Mouse (Mus musculus): Measurements from ENCODE around the gene Anapc11. TPM values are rescaled to one million over a fixed set of nuclear protein-coding genes. Genes with fewer than 3 reads are reported as not detected.

Gene Anapc11
- polyA plus RNA-seq, 1 experiment from 2014 or later: 281 TPM

DNA sequence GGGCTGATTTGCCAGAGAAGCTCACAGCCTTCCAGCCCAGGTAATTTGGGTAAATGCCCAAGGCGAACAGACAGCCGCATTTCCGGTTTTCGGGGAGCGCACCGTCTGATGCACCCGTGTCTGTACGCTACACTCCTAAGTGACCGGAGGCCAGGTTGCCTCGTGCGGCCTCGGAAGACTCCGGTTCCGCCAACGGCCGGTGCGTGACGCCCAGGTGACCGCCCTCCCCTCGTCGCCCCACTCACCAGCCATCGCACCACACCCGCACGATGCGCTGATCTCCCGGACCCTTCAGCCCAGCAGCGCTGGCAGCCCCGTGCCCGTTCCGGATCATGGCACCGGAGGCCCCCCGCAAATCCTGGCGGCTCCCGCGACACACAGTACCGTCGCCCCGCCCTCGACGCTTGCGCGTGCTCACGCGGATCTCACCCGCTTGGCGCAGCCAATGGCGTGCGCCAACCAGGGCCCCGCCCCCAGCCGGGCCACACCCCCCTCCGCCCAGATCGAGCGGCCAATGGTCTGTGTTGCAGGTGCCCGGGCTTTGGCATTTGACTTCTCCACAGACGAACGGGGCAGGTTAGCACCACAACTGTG, 19.4 kb downstream of the Anapc11 start, which contains the start of gene Pcyt2:
TSS of gene Pcyt2 (minus strand) at position 418 of the 594 bp plus-strand sequence.
- Histone ChIP-seq H3K4me3 (ENCODE audit: low read depth, low read length) (peak within 1 kb of the TSS; percentile 84), H3K4me1 (ENCODE audit: control insufficient read depth, insufficient read depth, low read length) (peaks cover 8% of the 10 kb centered on the region), H3K36me3 (ENCODE audit: control insufficient read depth, insufficient read depth, low read length) (peaks cover 61% of the 10 kb centered on the region), H3K9ac (ENCODE audit: low read length) (peak within 1 kb of the TSS; percentile 90), H3K27me3 (replicated peaks; ENCODE audit: control insufficient read depth, insufficient read depth, low read length) (no peaks in the 10 kb centered on the region), H3K4me2 (ENCODE audit: low read length) (peak within 1 kb of the TSS; percentile 82), H3K27ac (ENCODE audit: low read depth, low read length) (peak within 1 kb of the TSS; percentile 60; the same call in 1 of the 2 replicates), H3K9me3 (replicated peaks; ENCODE audit: control insufficient read depth, low read length) (no peaks in the 10 kb centered on the region)
- DNase-seq (ENCODE audit: low spot score) (peak; percentile 94), ATAC-seq (peak; percentile 97)
- WGBS: 1% methylated on average over 56 of the region's 56 CpGs

DNA sequence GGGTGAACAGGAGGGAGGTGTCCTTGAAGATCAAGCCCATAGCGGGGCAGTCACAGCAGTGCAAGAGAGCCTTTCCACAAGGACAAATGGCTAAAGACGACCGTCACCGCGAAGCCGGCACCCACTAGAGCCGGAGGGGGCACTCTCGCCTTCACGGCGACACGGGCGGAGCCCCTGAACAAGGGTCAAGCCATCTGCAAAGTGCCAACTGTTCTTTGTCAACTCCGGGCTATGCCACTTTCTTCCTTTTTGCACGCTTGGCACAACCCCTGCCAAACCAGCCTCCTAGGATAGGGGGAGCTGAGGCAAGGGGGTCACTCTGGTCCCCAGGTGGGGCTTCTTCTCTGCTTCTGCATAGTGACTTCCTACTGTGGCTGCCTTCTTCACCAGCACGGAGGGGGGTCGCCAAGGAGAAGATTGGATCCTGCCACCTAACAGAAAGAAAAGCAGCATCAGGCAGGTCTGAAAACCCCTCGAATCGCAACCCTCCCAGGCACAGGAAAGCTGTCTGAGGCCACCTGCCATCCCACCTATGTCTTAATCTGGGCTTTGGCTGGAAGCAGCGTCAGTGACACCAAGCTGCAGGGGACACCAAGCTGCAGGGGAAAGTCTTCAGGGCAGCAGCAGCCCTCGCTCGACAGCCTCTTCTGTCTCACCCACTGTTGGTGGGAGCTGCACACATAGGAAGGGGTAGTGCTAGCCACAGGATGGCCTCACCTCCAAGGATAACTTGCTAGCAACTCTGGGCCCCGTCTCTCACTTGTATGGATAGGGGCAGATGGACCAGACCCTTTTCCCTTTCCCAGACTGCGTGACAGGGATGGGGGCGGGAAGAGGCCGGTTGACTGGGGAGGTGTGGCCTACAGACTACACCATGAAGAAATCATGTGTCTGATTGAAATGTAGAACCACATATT, 20.7 kb downstream of the Anapc11 start:
- DNase-seq (ENCODE audit: low spot score) (no peak), ATAC-seq (no peak)
- Histone ChIP-seq H3K4me1 (ENCODE audit: control insufficient read depth, insufficient read depth, low read length) (peaks cover 9% of the 10 kb centered on the region), H3K27ac (ENCODE audit: low read depth, low read length) (no peak overlapping the region), H3K4me3 (ENCODE audit: low read depth, low read length) (no peak overlapping the region), H3K27me3 (replicated peaks; ENCODE audit: control insufficient read depth, insufficient read depth, low read length) (no peaks in the 10 kb centered on the region), H3K36me3 (ENCODE audit: control insufficient read depth, insufficient read depth, low read length) (peaks cover 58% of the 10 kb centered on the region), H3K9ac (ENCODE audit: low read length) (no peak overlapping the region), H3K9me3 (replicated peaks; ENCODE audit: control insufficient read depth, low read length) (no peaks in the 10 kb centered on the region), H3K4me2 (ENCODE audit: low read length) (no peak overlapping the region)
- WGBS: 93% methylated on average over 25 of the region's 25 CpGs

DNA sequence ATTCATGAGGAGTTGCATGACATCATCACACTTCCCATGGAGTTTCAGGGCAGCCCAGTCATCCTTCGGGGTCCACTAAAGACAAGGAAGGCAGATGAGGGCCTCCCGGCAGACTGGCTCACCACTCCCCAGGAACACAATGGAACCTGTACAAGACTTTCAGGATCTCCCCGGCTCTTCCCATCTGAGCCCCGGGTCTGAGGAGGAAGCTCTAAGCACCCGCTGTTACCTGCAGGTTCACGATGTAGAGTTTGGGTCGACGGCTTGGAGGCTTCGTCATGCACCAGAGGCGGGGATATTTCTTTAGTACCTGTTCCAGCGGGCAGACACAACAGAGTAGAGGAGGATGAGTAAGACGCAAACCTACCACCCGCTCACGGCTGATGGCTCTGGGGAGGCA, 22.0 kb downstream of the Anapc11 start:
- Histone ChIP-seq H3K4me3 (ENCODE audit: low read depth, low read length) (no peak overlapping the region), H3K4me2 (ENCODE audit: low read length) (no peak overlapping the region), H3K36me3 (ENCODE audit: control insufficient read depth, insufficient read depth, low read length) (peaks cover 53% of the 10 kb centered on the region), H3K27me3 (replicated peaks; ENCODE audit: control insufficient read depth, insufficient read depth, low read length) (no peaks in the 10 kb centered on the region), H3K9me3 (replicated peaks; ENCODE audit: control insufficient read depth, low read length) (no peaks in the 10 kb centered on the region), H3K9ac (ENCODE audit: low read length) (no peak overlapping the region), H3K4me1 (ENCODE audit: control insufficient read depth, insufficient read depth, low read length) (peaks cover 15% of the 10 kb centered on the region), H3K27ac (ENCODE audit: low read depth, low read length) (no peak overlapping the region)
- WGBS: 93% methylated on average over 14 of the region's 14 CpGs
- ATAC-seq (no peak), DNase-seq (ENCODE audit: low spot score) (no peak)

DNA sequence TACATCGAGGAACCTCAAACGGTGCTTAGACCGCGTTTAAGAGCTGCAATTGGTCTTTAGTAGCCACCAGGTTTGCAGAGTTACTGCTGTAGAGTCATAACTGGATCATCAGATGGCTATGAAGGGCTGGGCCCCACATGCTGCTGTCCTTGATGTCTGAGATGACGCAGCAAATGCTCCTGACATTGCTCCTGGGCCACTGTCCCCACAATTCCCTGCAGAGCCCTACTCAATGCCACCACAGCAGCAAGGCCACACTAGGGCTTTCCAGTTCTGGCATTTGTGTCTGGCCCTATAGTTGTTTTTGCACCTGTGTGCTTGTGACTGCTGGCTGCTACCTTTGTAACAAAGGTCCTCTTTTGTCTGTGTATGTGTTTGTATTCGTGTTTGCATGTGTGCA, 24.6 kb downstream of the Anapc11 start:
- ATAC-seq (no peak), DNase-seq (ENCODE audit: low spot score) (no peak)
- Histone ChIP-seq H3K4me2 (ENCODE audit: low read length) (no peak overlapping the region), H3K9ac (ENCODE audit: low read length) (no peak overlapping the region), H3K36me3 (ENCODE audit: control insufficient read depth, insufficient read depth, low read length) (peaks cover 64% of the 10 kb centered on the region), H3K27ac (ENCODE audit: low read depth, low read length) (no peak overlapping the region), H3K4me1 (ENCODE audit: control insufficient read depth, insufficient read depth, low read length) (peaks cover 9% of the 10 kb centered on the region), H3K4me3 (ENCODE audit: low read depth, low read length) (no peak overlapping the region), H3K27me3 (replicated peaks; ENCODE audit: control insufficient read depth, insufficient read depth, low read length) (no peaks in the 10 kb centered on the region), H3K9me3 (replicated peaks; ENCODE audit: control insufficient read depth, low read length) (no peaks in the 10 kb centered on the region)
- 91% methylated on average over 6 of the region's 6 CpGs for WGBS

DNA sequence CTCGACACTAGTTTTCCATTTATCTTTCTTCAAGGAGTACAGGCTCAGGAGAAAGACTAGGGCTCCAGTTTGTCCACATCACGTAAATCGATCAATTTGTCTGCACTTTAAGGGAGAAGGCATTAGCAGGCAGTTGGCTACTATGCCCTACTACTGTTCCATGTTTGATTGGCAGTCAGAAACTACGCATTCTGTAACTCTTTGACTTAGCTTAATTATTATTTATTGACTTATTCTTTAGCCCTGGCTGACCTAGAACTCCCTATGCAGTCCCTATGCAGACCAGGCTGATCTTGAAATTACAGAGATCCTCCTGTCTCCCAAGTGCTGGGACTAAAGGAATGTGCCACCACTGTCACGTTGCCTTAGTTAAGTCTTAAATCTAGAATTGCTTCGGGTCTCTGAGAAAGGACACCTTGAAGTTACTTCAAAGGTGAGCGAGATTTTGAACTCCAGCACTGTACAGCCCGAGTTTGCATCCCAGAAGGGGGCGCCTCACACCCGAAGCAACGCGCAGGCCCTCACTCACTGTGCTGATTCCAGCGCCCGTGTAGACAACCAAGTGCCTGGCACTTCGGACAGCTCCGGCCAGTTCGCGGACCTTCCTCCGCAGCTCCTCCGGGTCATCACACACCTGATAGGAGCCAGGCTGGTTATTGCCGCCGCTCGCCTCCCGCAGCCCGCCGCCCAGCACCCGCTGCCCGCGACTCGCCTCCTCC, 25.9 kb downstream of the Anapc11 start:
- Histone ChIP-seq H3K4me1 (ENCODE audit: control insufficient read depth, insufficient read depth, low read length) (peaks cover 9% of the 10 kb centered on the region), H3K4me2 (ENCODE audit: low read length) (peak overlapping the region; percentile 95), H3K4me3 (ENCODE audit: low read depth, low read length) (peak overlapping the region; percentile 98), H3K9ac (ENCODE audit: low read length) (peak overlapping the region; percentile 87), H3K36me3 (ENCODE audit: control insufficient read depth, insufficient read depth, low read length) (peaks cover 63% of the 10 kb centered on the region), H3K27ac (ENCODE audit: low read depth, low read length) (peak overlapping the region; percentile 80), H3K27me3 (replicated peaks; ENCODE audit: control insufficient read depth, insufficient read depth, low read length) (no peaks in the 10 kb centered on the region), H3K9me3 (replicated peaks; ENCODE audit: control insufficient read depth, low read length) (no peaks in the 10 kb centered on the region)
- peak; percentile 73 for ATAC-seq
- peak; percentile 54 for DNase-seq (ENCODE audit: low spot score)
- 15% methylated on average over 27 of the region's 30 CpGs for WGBS

DNA sequence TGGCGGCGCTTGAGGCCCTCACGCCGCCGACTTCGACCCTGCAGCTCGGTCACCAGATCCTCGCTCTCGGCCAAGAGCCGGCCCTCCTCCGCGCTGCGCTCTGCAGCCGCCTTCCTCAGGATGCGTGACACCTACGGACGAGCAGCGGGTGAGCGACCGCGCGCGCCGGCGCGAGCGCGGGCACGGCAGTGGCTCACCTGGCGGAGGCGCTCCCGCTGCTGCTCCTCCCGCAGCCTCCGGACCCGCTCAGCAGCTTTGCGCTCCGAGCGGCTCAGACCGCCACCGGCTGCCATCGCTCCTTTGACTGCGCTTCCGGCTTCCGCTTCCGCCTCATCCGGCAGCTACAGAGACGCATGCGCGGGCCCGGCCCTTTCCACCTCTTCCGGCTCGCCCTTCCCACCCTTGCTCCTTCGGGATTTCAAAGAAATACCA, 26.5 kb downstream of the Anapc11 start:
- WGBS: under 1% methylated on average over 52 of the region's 53 CpGs
- H3K36me3 ChIP-seq (ENCODE audit: control insufficient read depth, insufficient read depth, low read length): peaks cover 65% of the 10 kb centered on the region

DNA sequence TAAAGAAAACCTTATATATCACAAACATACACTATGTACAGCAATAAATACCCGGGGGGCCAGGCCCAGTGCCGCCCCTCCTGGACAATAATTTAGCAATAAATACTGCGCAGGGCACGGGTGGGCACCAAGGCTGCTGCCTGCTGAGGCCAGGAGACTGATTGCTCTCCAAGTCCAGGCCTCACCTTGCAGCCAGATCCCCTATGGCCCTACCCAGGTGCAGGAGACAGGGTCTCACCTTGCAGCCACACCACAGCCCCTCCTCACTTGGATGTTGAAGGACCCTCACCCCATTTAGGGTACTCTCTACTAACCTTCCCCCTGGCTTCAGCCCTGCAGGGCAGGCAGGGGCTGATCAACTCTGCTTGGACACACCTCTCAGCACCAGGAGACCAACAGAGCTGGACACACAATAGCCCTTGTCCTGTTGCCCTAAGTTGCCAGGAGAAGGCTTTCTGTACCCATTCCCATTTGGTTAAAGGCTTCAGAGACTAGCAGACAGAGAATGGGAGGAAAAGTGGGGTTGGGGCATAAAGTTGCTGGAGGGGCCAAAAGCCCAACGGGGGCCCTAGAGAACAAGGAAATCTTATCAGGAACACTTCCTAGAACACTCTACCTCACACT, 27.0 kb downstream of the Anapc11 start, which contains the start of gene Sirt7:
TSS of gene Sirt7 (minus strand) at position 89 of the 624 bp plus-strand sequence.
- Histone ChIP-seq H3K9ac (ENCODE audit: low read length) (peak within 1 kb of the TSS; percentile 87), H3K36me3 (ENCODE audit: control insufficient read depth, insufficient read depth, low read length) (peaks cover 59% of the 10 kb centered on the region), H3K9me3 (replicated peaks; ENCODE audit: control insufficient read depth, low read length) (no peaks in the 10 kb centered on the region), H3K27ac (ENCODE audit: low read depth, low read length) (peak within 1 kb of the TSS; percentile 80), H3K27me3 (replicated peaks; ENCODE audit: control insufficient read depth, insufficient read depth, low read length) (no peaks in the 10 kb centered on the region), H3K4me3 (ENCODE audit: low read depth, low read length) (peak within 1 kb of the TSS; percentile 98), H3K4me2 (ENCODE audit: low read length) (peak within 1 kb of the TSS; percentile 95), H3K4me1 (ENCODE audit: control insufficient read depth, insufficient read depth, low read length) (peaks cover 9% of the 10 kb centered on the region)
- no peak for DNase-seq (ENCODE audit: low spot score)
- ATAC-seq: peak; percentile 21; the same call in 1 of the 2 replicates
- 24% methylated on average over 5 of the region's 5 CpGs for WGBS

More for the DNA sequence above, 26.5 kb downstream of the Anapc11 start:
- peak; percentile 93 for DNase-seq (ENCODE audit: low spot score)
- peak overlapping the region; percentile 98 for H3K4me3 ChIP-seq (ENCODE audit: low read depth, low read length)
- no peaks in the 10 kb centered on the region for H3K27me3 ChIP-seq (replicated peaks; ENCODE audit: control insufficient read depth, insufficient read depth, low read length)
- peak overlapping the region; percentile 80 for H3K27ac ChIP-seq (ENCODE audit: low read depth, low read length)
- H3K4me2 ChIP-seq (ENCODE audit: low read length): peak overlapping the region; percentile 95
- H3K9me3 ChIP-seq (replicated peaks; ENCODE audit: control insufficient read depth, low read length): no peaks in the 10 kb centered on the region
- H3K9ac ChIP-seq (ENCODE audit: low read length): peak overlapping the region; percentile 87
- peak; percentile 86 for ATAC-seq
- peaks cover 9% of the 10 kb centered on the region for H3K4me1 ChIP-seq (ENCODE audit: control insufficient read depth, insufficient read depth, low read length)

DNA sequence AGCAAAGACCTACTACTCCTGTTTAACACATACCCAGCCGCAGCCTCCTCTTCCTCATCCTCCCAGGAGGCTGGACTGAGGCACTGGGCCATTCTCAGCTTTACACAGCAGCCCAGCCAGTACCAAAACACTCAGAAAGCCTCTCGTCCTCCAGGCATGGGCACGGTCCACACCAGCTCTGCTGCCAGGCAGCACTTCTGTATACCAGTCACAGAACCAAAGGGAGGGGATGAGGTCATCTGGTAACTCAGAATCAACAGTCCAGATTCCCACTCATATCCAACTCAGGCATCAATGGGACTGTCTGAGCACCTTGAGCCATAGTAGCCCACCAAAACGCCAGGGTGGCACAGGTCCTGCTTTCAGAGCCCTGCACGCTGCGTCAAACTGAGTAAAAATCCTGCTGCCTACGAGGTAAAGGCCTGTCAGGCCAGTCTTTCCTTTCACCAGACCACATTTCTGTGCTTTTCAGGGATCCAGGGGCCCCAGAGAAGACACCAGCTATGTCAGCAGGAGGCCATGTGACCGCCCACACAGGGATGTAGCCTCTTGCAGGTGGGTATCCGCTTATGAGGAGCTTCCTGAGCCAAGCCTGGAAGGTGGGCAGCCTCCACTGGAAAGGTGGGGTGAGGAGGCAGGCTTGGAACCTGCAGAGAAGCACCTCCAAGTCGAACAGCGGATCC, 28.7 kb downstream of the Anapc11 start:
- DNase-seq (ENCODE audit: low spot score): no peak

More for the DNA sequence above, 28.7 kb downstream of the Anapc11 start:
- WGBS: 93% methylated on average over 11 of the region's 11 CpGs
- Histone ChIP-seq H3K9me3 (replicated peaks; ENCODE audit: control insufficient read depth, low read length) (no peaks in the 10 kb centered on the region), H3K4me3 (ENCODE audit: low read depth, low read length) (no peak overlapping the region), H3K9ac (ENCODE audit: low read length) (no peak overlapping the region), H3K4me2 (ENCODE audit: low read length) (no peak overlapping the region), H3K27me3 (replicated peaks; ENCODE audit: control insufficient read depth, insufficient read depth, low read length) (no peaks in the 10 kb centered on the region), H3K4me1 (ENCODE audit: control insufficient read depth, insufficient read depth, low read length) (peaks cover 17% of the 10 kb centered on the region), H3K27ac (ENCODE audit: low read depth, low read length) (no peak overlapping the region), H3K36me3 (ENCODE audit: control insufficient read depth, insufficient read depth, low read length) (peaks cover 43% of the 10 kb centered on the region)
- ATAC-seq: no peak
